In genomic region chr9:112188358-112188893, GRCm38 (mm10) we compare ENCODE assay signal across 14 mouse cellular contexts. TPM values are rescaled to one million over a fixed set of nuclear protein-coding genes. Genes with fewer than 3 reads are reported as not detected.
DNase-seq lines count a peak whose midpoint lies in the region; ATAC-seq and TF ChIP-seq lines count a peak whose summit lies in the region.
"Had no signal": no experiment of that assay in that cellular context is flagged by ENCODE, and none has a peak within 500 bp of the region (broad histone marks: within the 10 kb centered on the region; RNA-seq: fewer than 3 reads in every experiment).

No protein-coding gene starts in this region.

- peak; percentile 55 for ATAC-seq in forebrain, embryonic 13.5 days
- ATAC-seq in hindbrain, postnatal 0 days = no peak
- no peak for ATAC-seq in intestine, postnatal 0 days

- TF ChIP-seq POLR2A in myocyte (IDR thresholded peaks at IDR 0.05; ENCODE audit: insufficient read length, low read depth) = no peak

- no peak for DNase-seq in forebrain, embryonic 10.5 days (ENCODE audit: extremely low spot score, low spot score)
- DNase-seq in right cerebral cortex, adult 18-20 months = peak; percentile 53
- DNase-seq in right cerebral cortex, postnatal 25 days = no peak
- DNase-seq in hindbrain, postnatal 0 days (ENCODE audit: low spot score) = peak; percentile 42
- DNase-seq in urinary bladder, adult 18-20 months (ENCODE audit: low spot score in 2 of 2) = no peak
- DNase-seq: adrenal gland, postnatal 10 days; gastrocnemius, postnatal 10 days; heart, postnatal 4 days; kidney, postnatal 4 days; liver; lung, postnatal 4 days had no signal

- H3K4me2 ChIP-seq in forebrain, embryonic 13.5 days = peak overlapping the region; percentile 29; the same call in 1 of the 2 replicates
- H3K4me2 ChIP-seq in hindbrain, postnatal 0 days (ENCODE audit: low read depth, low read length) = peak overlapping the region; percentile 39
- H3K4me2 ChIP-seq in myocyte (ENCODE audit: low read depth) = peak overlapping the region; percentile 47
- H3K4me2 ChIP-seq in intestine, postnatal 0 days (replicated peaks; ENCODE audit: low read depth) = no peak overlapping the region

- 33% methylated on average over 12 of the region's 12 CpGs for WGBS in forebrain, embryonic 13.5 days
- WGBS in forebrain, embryonic 10.5 days = 51% methylated on average over 12 of the region's 12 CpGs
- WGBS in hindbrain, postnatal 0 days = 23% methylated on average over 12 of the region's 12 CpGs
- 55% methylated on average over 12 of the region's 12 CpGs for WGBS in intestine, postnatal 0 days

- H3ac ChIP-seq in myocyte (ENCODE audit: control insufficient read depth, insufficient read length) = no peak overlapping the region

- no peak for TF ChIP-seq CTCF in hindbrain, postnatal 0 days (IDR thresholded peaks at IDR 0.05; ENCODE audit: low read depth)
- no peak for TF ChIP-seq CTCF in intestine, postnatal 0 days (IDR thresholded peaks at IDR 0.05; ENCODE audit: low read depth)

- peak overlapping the region; percentile 14; the same call in 1 of the 2 replicates for H3K27ac ChIP-seq in forebrain, embryonic 13.5 days
- H3K27ac ChIP-seq in forebrain, embryonic 10.5 days = no peak overlapping the region
- peak overlapping the region; percentile 70 for H3K27ac ChIP-seq in hindbrain, postnatal 0 days
- no peak overlapping the region for H3K27ac ChIP-seq in intestine, postnatal 0 days (ENCODE audit: low read depth, low read length)

- no peak overlapping the region for H3K9ac ChIP-seq in forebrain, embryonic 13.5 days
- H3K9ac ChIP-seq in hindbrain, postnatal 0 days (replicated peaks; ENCODE audit: low read length) = 0 out of 2 replicates have a peak overlapping the region, but pooled peaks have one; percentile 19
- no peak overlapping the region for H3K9ac ChIP-seq in intestine, postnatal 0 days (ENCODE audit: low read depth, low read length)

- H3K9me3 ChIP-seq in forebrain, embryonic 13.5 days (replicated peaks) = no peaks in the 10 kb centered on the region
- no peaks in the 10 kb centered on the region for H3K9me3 ChIP-seq in forebrain, embryonic 10.5 days
- H3K9me3 ChIP-seq in hindbrain, postnatal 0 days (ENCODE audit: low read length) = no peaks in the 10 kb centered on the region
- H3K9me3 ChIP-seq in intestine, postnatal 0 days (ENCODE audit: control insufficient read depth) = no peaks in the 10 kb centered on the region

- peaks cover 27% of the 10 kb centered on the region for H3K4me1 ChIP-seq in forebrain, embryonic 13.5 days
- H3K4me1 ChIP-seq in forebrain, embryonic 10.5 days = peaks cover 29% of the 10 kb centered on the region
- H3K4me1 ChIP-seq in hindbrain, postnatal 0 days (ENCODE audit: insufficient read depth, low read length) = peaks cover 11% of the 10 kb centered on the region
- no peaks in the 10 kb centered on the region for H3K4me1 ChIP-seq in intestine, postnatal 0 days (replicated peaks; ENCODE audit: control insufficient read depth, insufficient read depth, low read length)

- H3K36me3 ChIP-seq in forebrain, embryonic 13.5 days (ENCODE audit: poor library complexity, severe bottlenecking) = no peaks in the 10 kb centered on the region
- no peaks in the 10 kb centered on the region for H3K36me3 ChIP-seq in forebrain, embryonic 10.5 days (replicated peaks)
- no peaks in the 10 kb centered on the region for H3K36me3 ChIP-seq in hindbrain, postnatal 0 days (ENCODE audit: insufficient read depth, low read length)
- no peaks in the 10 kb centered on the region for H3K36me3 ChIP-seq in myocyte (ENCODE audit: control insufficient read depth, insufficient read depth)
- H3K36me3 ChIP-seq in intestine, postnatal 0 days (ENCODE audit: control insufficient read depth, insufficient read depth) = no peaks in the 10 kb centered on the region

- H3K4me3 ChIP-seq in forebrain, embryonic 13.5 days = no peak overlapping the region
- no peak overlapping the region for H3K4me3 ChIP-seq in forebrain, embryonic 10.5 days
- no peak overlapping the region for H3K4me3 ChIP-seq in hindbrain, postnatal 0 days (ENCODE audit: low read length)
- no peak overlapping the region for H3K4me3 ChIP-seq in myocyte
- H3K4me3 ChIP-seq in intestine, postnatal 0 days (ENCODE audit: low read depth, low read length) = no peak overlapping the region

- no peaks in the 10 kb centered on the region for H3K79me2 ChIP-seq in myocyte (ENCODE audit: control insufficient read depth, insufficient read depth)

- peaks cover 8% of the 10 kb centered on the region; the same call in 1 of the 2 replicates for H3K27me3 ChIP-seq in forebrain, embryonic 13.5 days
- H3K27me3 ChIP-seq in forebrain, embryonic 10.5 days (ENCODE audit: poor library complexity, severe bottlenecking) = peaks cover 48% of the 10 kb centered on the region
- H3K27me3 ChIP-seq in hindbrain, postnatal 0 days (ENCODE audit: insufficient read depth, low read length) = no peaks in the 10 kb centered on the region
- H3K27me3 ChIP-seq in myocyte (ENCODE audit: control insufficient read depth, insufficient read depth, insufficient read length) = no peaks in the 10 kb centered on the region
- H3K27me3 ChIP-seq in intestine, postnatal 0 days (replicated peaks; ENCODE audit: control insufficient read depth, insufficient read depth, low read length) = no peaks in the 10 kb centered on the region

TF ChIP-seq in myocyte, 11 proteins besides CTCF, POLR2A, EP300 and RAD21:
- TF ChIP-seq USF1 (IDR thresholded peaks at IDR 0.05; ENCODE audit: low read depth) = no peak

RNA-seq across cellular contexts. Expression of gene Arpp21, which starts 47.3 kb away (rescaled TPM):
- 30.6 and 32.6 TPM in 2 replicates for polyA plus RNA-seq in forebrain, embryonic 13.5 days (2015; fragmentation: Nextera tagmentation; extraction: Ambion mirVana)
- polyA plus RNA-seq in forebrain, embryonic 10.5 days (2016; fragmentation: Nextera tagmentation; extraction: Ambion mirVana) = 0.20 and 1.4 TPM in 2 replicates
- 80.5 and 88.0 TPM in 2 replicates for total RNA-seq in hindbrain, postnatal 0 days (2014; rRNA removed)
- polyA plus RNA-seq in hindbrain, postnatal 0 days (2015; fragmentation: Nextera tagmentation; extraction: Ambion mirVana) = 60.9 and 64.6 TPM in 2 replicates
- polyA plus RNA-seq in myocyte (2012; fragmentation: generic; extraction: Trizol) = 36.1 TPM
- polyA plus RNA-seq in intestine, postnatal 0 days (2015; fragmentation: Nextera tagmentation; extraction: Ambion mirVana) = 0.82 and 1.1 TPM in 2 replicates

Comparison
In these comparisons a context has a peak if more than half of its experiments do, and no peak if none do; other contexts are left out.
1. H3K27ac ChIP-seq: peak in forebrain, embryonic 13.5 days (single experiment) and hindbrain, postnatal 0 days (single experiment); none in forebrain, embryonic 10.5 days (single experiment) and intestine, postnatal 0 days (single experiment).
2. DNase-seq: peak in right cerebral cortex, adult 18-20 months (single experiment) and hindbrain, postnatal 0 days (single experiment); none in forebrain, embryonic 10.5 days (single experiment), right cerebral cortex, postnatal 25 days (single experiment) and urinary bladder, adult 18-20 months (0 of 2).
3. RNA of gene Arpp21, which starts 47.3 kb away (polyA plus RNA-seq): 60.9 to 64.6 TPM in hindbrain, postnatal 0 days, 36.1 TPM in myocyte (single experiment) and 30.6 to 32.6 TPM in forebrain, embryonic 13.5 days; 0.20 to 1.4 TPM in forebrain, embryonic 10.5 days and 0.82 to 1.1 TPM in intestine, postnatal 0 days; every median in the first group is over 10 times any median in the second.